Mouse (Mus musculus) liver (tissue): ENCODE data around the gene Tedc2.

Experiments used
- DNase-seq: peaks from one replicate; pipeline ENCODE4 v3.0.0-alpha.2; 2020; ENCODE audit warnings: mixed read lengths

Gene Tedc2

DNA sequence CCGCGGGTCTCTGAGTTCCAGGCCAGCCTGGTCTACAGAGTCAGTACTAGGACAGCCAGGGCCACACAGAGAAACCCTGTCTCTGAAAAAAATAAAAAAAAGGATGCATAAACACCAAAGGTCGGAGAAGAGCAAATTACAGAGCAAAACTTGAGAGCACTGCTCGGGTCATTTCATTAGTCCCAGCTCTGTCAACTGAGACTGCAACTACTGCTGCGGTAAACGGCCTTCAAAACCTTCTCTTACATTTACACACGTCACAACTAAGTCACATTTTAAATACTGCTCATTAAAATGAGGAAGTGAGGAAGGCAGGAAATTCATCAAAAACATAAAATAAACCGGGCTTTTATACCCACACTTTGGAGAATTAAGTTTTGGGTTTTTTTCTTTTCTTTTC, 27.8 kb downstream of the Tedc2 start:
- no peak for DNase-seq

DNA sequence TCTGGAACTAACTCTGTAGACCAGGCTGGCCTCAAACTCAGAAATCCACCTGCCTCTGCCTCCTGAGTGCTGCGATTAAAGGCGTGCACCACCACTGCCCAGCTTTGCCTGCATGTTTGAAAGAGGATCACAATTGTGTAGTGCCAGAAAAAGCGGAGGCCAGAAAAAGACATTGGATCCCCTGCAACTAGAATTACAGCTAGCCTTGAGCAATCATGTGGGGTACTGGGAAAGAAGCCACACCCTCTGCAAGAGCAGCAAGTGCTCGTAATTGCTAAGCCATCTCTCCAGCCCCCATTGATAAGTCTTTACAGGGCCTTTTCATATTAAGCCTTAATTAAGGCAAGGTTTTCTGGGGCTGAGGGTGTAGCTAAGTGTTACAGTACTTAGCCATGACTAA, 29.2 kb downstream of the Tedc2 start:
- DNase-seq = no peak

DNA sequence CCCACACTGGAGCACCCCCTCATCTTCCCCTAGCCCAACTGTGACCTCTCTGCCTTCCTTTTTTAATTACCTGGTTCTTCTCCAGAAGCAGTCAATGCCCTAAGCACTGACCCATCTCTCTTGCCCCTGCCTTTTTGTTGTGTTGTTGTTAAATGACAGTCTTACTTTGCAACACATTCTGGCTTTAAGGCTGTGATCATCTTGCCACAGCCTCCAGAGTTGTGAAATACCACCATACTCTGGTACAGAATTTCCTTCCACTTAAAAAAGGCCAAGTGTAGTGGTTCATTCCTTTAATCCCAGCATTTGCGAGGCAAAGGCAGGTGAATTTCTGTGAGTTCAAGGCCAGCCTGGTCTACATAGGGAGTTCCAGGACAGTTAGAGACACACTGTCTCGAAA, 29.7 kb downstream of the Tedc2 start:
- no peak for DNase-seq

DNA sequence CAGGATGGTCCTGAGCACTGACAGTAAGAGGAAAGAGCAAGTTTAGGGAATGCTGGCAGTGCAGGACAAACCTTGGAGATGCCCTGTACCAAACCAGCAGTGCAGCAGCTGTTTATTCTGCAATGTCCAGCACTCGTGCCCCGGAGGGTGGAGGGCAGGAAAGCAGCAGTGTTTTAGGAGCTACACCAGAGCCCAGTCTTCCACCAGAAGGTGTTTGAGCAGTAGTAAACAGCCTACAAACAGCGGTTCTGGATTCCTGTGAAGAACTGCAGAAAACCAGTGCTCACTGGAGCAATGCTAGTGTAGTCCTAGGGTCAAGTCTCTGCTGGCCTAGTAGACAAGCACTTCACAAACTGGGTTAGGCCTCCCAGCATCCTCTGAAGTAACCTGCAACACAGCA, 46.4 kb downstream of the Tedc2 start:
- no peak for DNase-seq

DNA sequence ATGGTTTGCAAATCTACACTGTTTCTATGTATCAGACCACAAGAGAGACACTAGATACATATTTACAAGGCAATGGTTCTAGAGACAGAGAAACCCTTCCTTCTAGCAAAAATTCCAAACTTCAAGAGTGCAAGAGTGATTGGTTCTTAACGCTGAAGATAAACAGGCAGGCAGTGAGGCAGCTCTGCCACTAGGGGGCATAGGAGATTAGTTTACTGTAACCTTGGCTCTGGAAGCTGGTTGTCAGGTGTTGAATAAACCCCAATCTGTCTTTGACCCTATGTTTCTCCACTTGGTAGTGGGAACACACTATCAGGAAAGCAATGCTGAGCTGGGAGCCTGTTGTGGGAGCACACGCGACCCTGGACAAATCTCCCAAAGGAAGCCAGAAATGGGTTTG, 47.2 kb downstream of the Tedc2 start:
- peak; percentile 75 for DNase-seq

DNA sequence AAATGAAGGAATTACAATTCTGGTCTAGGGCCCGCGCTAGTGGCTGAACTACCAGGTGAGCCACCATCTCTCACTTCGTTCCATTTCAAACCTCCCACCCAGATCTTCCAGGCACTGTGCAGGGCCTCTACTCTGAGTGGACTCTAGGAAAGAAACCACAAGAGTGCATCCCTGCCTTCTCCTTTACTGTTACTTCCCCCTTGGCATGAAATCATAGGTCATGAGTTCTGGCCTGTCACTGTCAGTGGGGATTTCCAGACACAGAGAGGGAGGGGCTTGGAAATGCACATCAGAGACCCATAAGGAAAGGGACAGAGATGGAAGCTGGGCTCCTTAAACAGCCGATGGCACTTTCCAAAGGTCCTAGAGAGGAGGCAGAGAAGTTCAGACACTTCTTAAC, 48.9 kb downstream of the Tedc2 start:
- DNase-seq = no peak

DNA sequence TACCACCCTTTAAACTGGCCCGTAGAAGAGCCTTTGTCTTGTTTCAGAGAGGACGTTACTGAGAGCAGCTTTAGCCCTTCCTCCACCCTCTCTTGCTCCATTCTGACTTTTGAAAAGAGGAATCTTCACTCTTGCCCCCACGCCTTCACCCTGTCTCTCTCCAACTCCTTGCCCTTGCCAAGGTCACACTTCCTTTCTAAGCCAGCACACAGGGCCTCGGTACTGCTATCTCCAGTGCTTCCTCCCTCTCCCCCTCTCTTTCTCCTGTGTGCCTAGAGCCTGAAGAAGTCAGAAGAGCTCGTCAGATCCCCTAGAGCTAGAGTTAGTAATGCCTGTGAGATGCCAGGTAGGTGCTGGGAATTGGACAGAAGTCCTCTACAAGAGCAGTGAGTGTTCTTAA, 49.9 kb downstream of the Tedc2 start:
- no peak for DNase-seq

DNA sequence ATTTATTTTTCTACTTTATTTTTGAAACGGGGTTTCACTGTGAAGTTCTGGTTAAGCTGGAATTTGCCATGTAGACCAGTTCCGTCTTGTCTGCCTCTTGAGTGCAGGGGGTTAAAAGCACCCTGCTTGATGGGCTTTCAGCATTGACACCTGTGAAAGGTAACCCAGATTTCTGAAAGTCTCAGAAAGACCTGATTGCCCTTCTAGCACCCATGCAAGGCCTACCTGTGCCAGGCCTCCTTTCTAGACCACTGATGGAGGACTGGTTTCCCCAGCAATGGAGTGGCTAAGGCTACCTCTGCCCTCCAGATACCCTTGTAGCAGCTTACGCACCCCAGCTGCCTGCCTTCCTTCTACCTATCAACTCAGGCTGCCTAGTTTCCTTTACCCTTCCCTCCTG, 50.5 kb downstream of the Tedc2 start:
- no peak for DNase-seq

DNA sequence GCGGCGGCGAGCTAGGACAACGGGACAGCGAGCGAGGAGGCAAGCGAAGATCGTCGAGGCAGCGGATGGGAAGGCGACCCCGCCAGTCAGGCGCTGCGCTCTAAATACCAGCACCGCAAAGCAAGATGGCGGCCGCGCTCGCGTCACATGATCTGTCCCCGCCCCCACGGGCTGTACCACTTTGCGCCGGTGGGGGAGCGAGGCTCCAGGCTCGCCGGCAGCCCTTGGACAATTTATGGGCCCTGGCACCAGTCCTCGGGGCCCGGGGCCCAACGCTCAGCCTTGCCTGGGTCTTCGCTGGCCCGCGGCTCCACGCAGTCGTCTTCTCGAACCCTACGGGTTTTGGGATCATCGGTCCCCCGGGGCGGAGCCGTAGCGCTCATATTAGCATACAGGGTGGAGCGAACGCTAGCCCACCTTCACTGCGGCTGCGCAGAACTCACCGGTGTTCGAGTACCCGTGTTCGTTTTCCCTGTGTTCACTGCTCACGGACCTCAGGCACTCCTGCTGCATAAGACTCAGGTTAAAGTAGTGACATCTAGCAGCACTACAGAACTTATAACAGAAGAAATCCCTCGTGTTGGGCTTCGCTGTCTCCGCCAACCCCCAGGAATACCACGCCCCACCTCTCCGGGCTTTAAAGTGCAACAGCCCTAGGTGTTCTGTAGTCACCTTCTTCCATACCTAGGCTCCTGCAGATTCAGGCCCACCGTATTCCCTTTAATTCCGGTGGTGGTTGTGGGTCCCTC, 51.2 kb downstream of the Tedc2 start, which contains the start of gene Atp6v0c:
Gene Atp6v0c (minus strand): TSS at position 386 of the 749 bp plus-strand sequence.
- DNase-seq = peak; percentile 96

DNA sequence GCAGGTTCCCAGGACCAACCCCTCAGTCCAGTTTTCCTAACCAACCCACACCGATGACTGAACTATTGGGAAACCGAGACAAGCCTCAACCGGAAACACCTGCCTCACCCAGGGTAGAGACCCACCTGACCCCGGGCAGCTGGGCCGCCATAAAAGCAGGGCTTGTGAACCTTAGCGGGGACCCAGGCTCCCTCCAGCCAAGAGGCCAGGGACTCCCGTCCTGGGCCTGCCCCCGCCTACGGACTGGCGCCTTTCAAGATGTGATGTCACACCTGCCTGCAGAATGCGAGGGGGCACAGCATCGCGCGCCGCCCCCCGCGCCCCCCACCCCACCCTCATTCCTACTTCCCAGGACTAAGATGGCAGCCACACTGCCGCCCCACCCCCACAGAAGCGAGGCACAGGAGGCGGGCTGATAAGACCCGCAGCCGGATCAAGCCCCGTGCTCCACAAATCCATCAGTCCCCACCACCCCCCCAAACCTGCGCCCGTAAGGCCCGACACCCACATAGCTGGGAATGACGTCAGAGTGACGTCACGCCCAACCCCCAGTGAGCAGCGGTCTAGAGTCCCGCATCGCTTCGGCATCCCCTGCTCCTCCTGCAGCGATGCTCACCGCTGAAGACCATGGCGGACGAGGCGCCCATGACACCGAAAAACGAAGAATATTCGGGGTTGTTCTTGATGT, 51.9 kb downstream of the Tedc2 start:
- DNase-seq = peak; percentile 83

DNA sequence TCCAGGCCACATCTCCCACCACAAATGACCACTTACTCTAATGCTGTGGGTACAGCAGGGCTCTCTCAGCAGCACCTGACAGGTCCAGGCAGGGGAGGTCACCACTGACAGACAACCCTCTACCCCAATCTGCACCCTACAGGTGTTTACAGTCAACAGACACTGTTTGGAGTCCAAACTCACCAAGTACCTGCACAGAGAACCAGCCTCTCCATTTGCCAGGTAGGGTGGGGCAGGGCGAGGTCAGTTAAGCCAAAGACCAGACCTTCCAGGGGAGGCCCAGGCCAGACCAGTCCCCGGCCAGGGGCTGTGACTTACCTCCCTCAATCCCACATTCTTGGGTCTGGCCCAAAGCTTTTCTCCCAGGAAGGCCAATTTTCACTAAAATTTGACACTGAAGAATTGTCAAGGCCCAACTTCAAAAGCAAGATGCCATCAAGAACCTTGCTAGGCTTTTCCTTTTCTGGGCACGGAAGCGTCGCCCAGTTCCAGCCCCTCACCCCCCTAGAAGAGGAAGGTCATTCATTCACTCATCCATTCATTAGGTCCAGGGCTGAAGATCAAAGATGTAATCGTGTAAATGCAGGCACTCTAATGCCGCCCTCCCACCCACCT, 52.7 kb downstream of the Tedc2 start:
- peak; percentile 39 for DNase-seq

DNA sequence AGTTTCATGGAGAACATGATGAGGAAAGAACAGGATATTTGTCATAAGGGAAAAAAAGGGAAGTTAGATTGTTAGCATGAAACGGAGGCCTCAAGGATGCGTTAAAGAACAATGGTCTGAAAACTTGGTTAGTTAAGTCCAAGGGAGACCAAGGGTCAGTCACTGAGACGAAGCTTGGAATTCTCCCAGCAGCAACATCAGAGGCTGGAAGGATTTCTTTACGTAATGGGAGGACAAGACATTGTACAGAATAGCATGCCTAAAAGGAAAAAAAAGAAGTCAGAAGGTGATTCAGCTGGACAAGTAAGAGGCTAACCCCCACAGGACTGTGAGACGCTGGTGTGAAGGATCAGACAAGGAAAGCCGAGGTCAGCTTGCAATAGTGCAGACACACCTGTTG, 53.5 kb downstream of the Tedc2 start:
- DNase-seq = no peak
